Mouse (Mus musculus) liver, embryonic 13.5 days (tissue): ENCODE results near the gene Zfp950. TPM values are rescaled to one million over a fixed set of nuclear protein-coding genes. Genes with fewer than 3 reads are reported as not detected.

Source experiments
- ATAC-seq: fragments of 200-750 bp; cut with Nextera tagmentation; 2 replicates; pipeline ENCODE4 v1.8.0; 2017; ENCODE audit warnings: low read depth, mild to moderate bottlenecking, moderate number of reproducible peaks, moderate library complexity
- DNase-seq: peaks from one replicate; pipeline ENCODE4 v3.0.0; 2022
- H3K27ac ChIP-seq: fragments of 300-500 bp; sonication (generic); 2 replicates; pipeline ENCODE4 v1.5.1; 2015; ENCODE audit warnings: moderate library complexity, mild to moderate bottlenecking, inconsistent platforms
- H3K27me3 ChIP-seq: fragments of 300-500 bp; sonication (generic); 2 replicates; pipeline ENCODE4 v1.6.1; 2015; ENCODE audit warnings: mild to moderate bottlenecking, inconsistent platforms
- H3K36me3 ChIP-seq: fragments of 300-500 bp; sonication (generic); 2 replicates; pipeline ENCODE4 v1.6.1; 2015; ENCODE audit warnings: mild to moderate bottlenecking, inconsistent platforms
- H3K4me1 ChIP-seq: fragments of 300-500 bp; sonication (generic); replicated peaks from 2 replicates; pipeline ENCODE4 v1.6.1; 2015; ENCODE audit warnings: inconsistent platforms
- H3K4me2 ChIP-seq: fragments of 300-500 bp; sonication (generic); 2 replicates; pipeline ENCODE4 v1.6.1; 2015; ENCODE audit warnings: inconsistent platforms, mild to moderate bottlenecking, moderate library complexity
- H3K4me3 ChIP-seq: fragments of 300-500 bp; sonication (generic); replicated peaks from 2 replicates; pipeline ENCODE4 v1.5.1; 2015; ENCODE audit warnings: mild to moderate bottlenecking, inconsistent platforms
- H3K9ac ChIP-seq: fragments of 300-500 bp; sonication (generic); 2 replicates; pipeline ENCODE4 v1.6.1; 2015; ENCODE audit warnings: mild to moderate bottlenecking, inconsistent platforms
- H3K9me3 ChIP-seq: fragments of 300-500 bp; sonication (generic); replicated peaks from 2 replicates; pipeline ENCODE4 v1.6.1; 2016; ENCODE audit warnings: inconsistent platforms
- WGBS: fragments of 180-500 bp; shearing (Covaris S2); methylation state at CpG from one replicate; pipeline ENCODE4 v1.1.7; 2015; ENCODE audit not compliant: insufficient replicate concordance; 5-methylcytosine and 5-hydroxymethylcytosine counted together
- polyA plus RNA-seq: library from polyadenylated mRNA; unstranded; fragments of >200 nt; fragmentation: Nextera tagmentation; extraction: Ambion mirVana; gene quantifications from 2 replicates; pipeline ENCODE4 v1.2.1, GENCODE M21; 2015

The Zfp950 gene
- polyA plus RNA-seq, 1 experiment from 2014 or later: 13.5 TPM

GRCm38 (mm10) chr19:61056783-61057410 is 83.7 kb downstream of the Zfp950 start:
- WGBS: 53% methylated on average over 5 of the region's 5 CpGs
- H3K4me2 ChIP-seq: no peak overlapping the region
- H3K9ac ChIP-seq: no peak overlapping the region
- no peaks in the 10 kb centered on the region for H3K9me3 ChIP-seq
- H3K27me3 ChIP-seq: no peaks in the 10 kb centered on the region
- H3K36me3 ChIP-seq: no peaks in the 10 kb centered on the region
- H3K27ac ChIP-seq: no peak overlapping the region
- ATAC-seq (no peak), DNase-seq (no peak)
- H3K4me1 ChIP-seq: peaks cover 11% of the 10 kb centered on the region; the same call in 1 of the 2 replicates
- no peak overlapping the region for H3K4me3 ChIP-seq

GRCm38 (mm10) chr19:61052786-61053185 is 87.9 kb downstream of the Zfp950 start:
- H3K9ac ChIP-seq: no peak overlapping the region
- H3K4me1 ChIP-seq: peaks cover 9% of the 10 kb centered on the region; the same call in 1 of the 2 replicates
- H3K27me3 ChIP-seq: no peaks in the 10 kb centered on the region
- H3K27ac ChIP-seq: no peak overlapping the region
- ATAC-seq: no peak
- no peak overlapping the region for H3K4me2 ChIP-seq
- no peaks in the 10 kb centered on the region for H3K36me3 ChIP-seq
- DNase-seq: no peak
- no peak overlapping the region for H3K4me3 ChIP-seq
- H3K9me3 ChIP-seq: no peaks in the 10 kb centered on the region

GRCm38 (mm10) chr19:61052008-61052407 is 88.6 kb downstream of the Zfp950 start:
- H3K4me2 ChIP-seq: no peak overlapping the region
- ATAC-seq (no peak), DNase-seq (no peak)
- peaks cover 2% of the 10 kb centered on the region; the same call in 1 of the 2 replicates for H3K4me1 ChIP-seq
- no peaks in the 10 kb centered on the region for H3K9me3 ChIP-seq
- H3K27ac ChIP-seq: no peak overlapping the region
- no peak overlapping the region for H3K9ac ChIP-seq
- no peaks in the 10 kb centered on the region for H3K36me3 ChIP-seq
- no peaks in the 10 kb centered on the region for H3K27me3 ChIP-seq
- no peak overlapping the region for H3K4me3 ChIP-seq

GRCm38 (mm10) chr19:61051151-61051550 is 89.5 kb downstream of the Zfp950 start:
- ATAC-seq: no peak
- Histone ChIP-seq H3K27me3 (no peaks in the 10 kb centered on the region), H3K4me1 (no peaks in the 10 kb centered on the region), H3K36me3 (no peaks in the 10 kb centered on the region), H3K27ac (no peak overlapping the region), H3K4me2 (no peak overlapping the region), H3K4me3 (no peak overlapping the region), H3K9ac (no peak overlapping the region), H3K9me3 (no peaks in the 10 kb centered on the region)
- 69% methylated on average over 1 of the region's 1 CpGs for WGBS
- no peak for DNase-seq

- WGBS: 43% methylated on average over 1 of the region's 1 CpGs
- Histone ChIP-seq H3K9ac (no peak overlapping the region), H3K27me3 (no peaks in the 10 kb centered on the region), H3K4me1 (no peaks in the 10 kb centered on the region), H3K36me3 (no peaks in the 10 kb centered on the region), H3K4me2 (no peak overlapping the region), H3K4me3 (no peak overlapping the region), H3K27ac (no peak overlapping the region), H3K9me3 (no peaks in the 10 kb centered on the region)
- DNase-seq (no peak), ATAC-seq (no peak)
Observed at GRCm38 (mm10) chr19:61049413-61049812, 91.2 kb downstream of the Zfp950 start.

- 57% methylated on average over 2 of the region's 2 CpGs for WGBS
- H3K4me2 ChIP-seq: no peak overlapping the region
- H3K36me3 ChIP-seq: no peaks in the 10 kb centered on the region
- H3K4me3 ChIP-seq: no peak overlapping the region
- no peak overlapping the region for H3K27ac ChIP-seq
- no peaks in the 10 kb centered on the region for H3K9me3 ChIP-seq
- ATAC-seq (no peak), DNase-seq (no peak)
- no peaks in the 10 kb centered on the region for H3K4me1 ChIP-seq
- H3K9ac ChIP-seq: no peak overlapping the region
- no peaks in the 10 kb centered on the region for H3K27me3 ChIP-seq
Observed at GRCm38 (mm10) chr19:61048646-61049045, 92.0 kb downstream of the Zfp950 start.

GRCm38 (mm10) chr19:61039151-61039550 is 101.5 kb downstream of the Zfp950 start:
- Histone ChIP-seq H3K4me1 (no peaks in the 10 kb centered on the region), H3K9me3 (no peaks in the 10 kb centered on the region), H3K27me3 (no peaks in the 10 kb centered on the region), H3K36me3 (no peaks in the 10 kb centered on the region), H3K9ac (no peak overlapping the region), H3K27ac (no peak overlapping the region), H3K4me2 (no peak overlapping the region), H3K4me3 (no peak overlapping the region)
- DNase-seq (no peak), ATAC-seq (no peak)

- H3K36me3 ChIP-seq: no peaks in the 10 kb centered on the region
- H3K27me3 ChIP-seq: no peaks in the 10 kb centered on the region
- no peak overlapping the region for H3K9ac ChIP-seq
- H3K4me1 ChIP-seq: no peaks in the 10 kb centered on the region
- no peak overlapping the region for H3K4me2 ChIP-seq
- no peaks in the 10 kb centered on the region for H3K9me3 ChIP-seq
- H3K4me3 ChIP-seq: no peak overlapping the region
- no peak overlapping the region for H3K27ac ChIP-seq
- ATAC-seq (no peak), DNase-seq (no peak)
- WGBS: 24% methylated on average over 2 of the region's 2 CpGs
Observed at GRCm38 (mm10) chr19:61031570-61031969, 109.1 kb downstream of the Zfp950 start.

- Histone ChIP-seq H3K4me2 (no peak overlapping the region), H3K9me3 (no peaks in the 10 kb centered on the region), H3K27ac (no peak overlapping the region), H3K27me3 (no peaks in the 10 kb centered on the region), H3K36me3 (no peaks in the 10 kb centered on the region), H3K4me3 (no peak overlapping the region), H3K9ac (no peak overlapping the region), H3K4me1 (no peaks in the 10 kb centered on the region)
- DNase-seq: no peak
- ATAC-seq: no peak
- WGBS: 67% methylated on average over 3 of the region's 3 CpGs
Observed at GRCm38 (mm10) chr19:61021939-61022566, 118.6 kb downstream of the Zfp950 start.

- Histone ChIP-seq H3K4me1 (no peaks in the 10 kb centered on the region), H3K36me3 (no peaks in the 10 kb centered on the region), H3K4me3 (no peak overlapping the region), H3K27ac (no peak overlapping the region), H3K9me3 (no peaks in the 10 kb centered on the region), H3K4me2 (no peak overlapping the region), H3K9ac (no peak overlapping the region), H3K27me3 (no peaks in the 10 kb centered on the region)
- DNase-seq: no peak
- ATAC-seq: no peak
- WGBS: 47% methylated on average over 2 of the region's 2 CpGs
Observed at GRCm38 (mm10) chr19:61021502-61021901, 119.1 kb downstream of the Zfp950 start.

GRCm38 (mm10) chr19:61017477-61018266 is 123.0 kb downstream of the Zfp950 start:
- DNase-seq: no peak
- ATAC-seq: no peak
- 31% methylated on average over 1 of the region's 1 CpGs for WGBS
- Histone ChIP-seq H3K4me2 (no peak overlapping the region), H3K9me3 (no peaks in the 10 kb centered on the region), H3K4me1 (no peaks in the 10 kb centered on the region), H3K4me3 (no peak overlapping the region), H3K27me3 (no peaks in the 10 kb centered on the region), H3K36me3 (no peaks in the 10 kb centered on the region), H3K9ac (no peak overlapping the region), H3K27ac (no peak overlapping the region)

- Histone ChIP-seq H3K9me3 (no peaks in the 10 kb centered on the region), H3K9ac (no peak overlapping the region), H3K27me3 (no peaks in the 10 kb centered on the region), H3K4me3 (no peak overlapping the region), H3K27ac (no peak overlapping the region), H3K4me2 (no peak overlapping the region), H3K4me1 (no peaks in the 10 kb centered on the region), H3K36me3 (no peaks in the 10 kb centered on the region)
- DNase-seq (no peak), ATAC-seq (no peak)
- 62% methylated on average over 2 of the region's 2 CpGs for WGBS
Observed at GRCm38 (mm10) chr19:61009266-61009665, 131.4 kb downstream of the Zfp950 start.
